Mouse (Mus musculus) embryonic facial prominence, embryonic 10.5 days (tissue): ENCODE measurements around the gene Cog6. TPM values are rescaled to one million over a fixed set of nuclear protein-coding genes. Genes with fewer than 3 reads are reported as not detected.
A peak's percentile ranks its signal among the peaks of the same experiment; 100 is the strongest.
"Not testable (repeated sequence)": the region's sequence is repeated elsewhere in the genome, so short reads cannot be mapped to it uniquely, and the experiment has no call there.

Experiments
- DNase-seq: peaks from one replicate; pipeline ENCODE4 v3.0.0-alpha.2; 2017; ENCODE audit warnings: low spot score
- H3K27ac ChIP-seq: fragments of 300-500 bp; sonication (generic); replicated peaks from 2 replicates; pipeline ENCODE4 v1.5.1; 2016; ENCODE audit warnings: mild to moderate bottlenecking
- H3K27me3 ChIP-seq: fragments of 300-500 bp; sonication (generic); replicated peaks from 2 replicates; pipeline ENCODE4 v1.6.1; 2016; ENCODE audit warnings: low read depth, mild to moderate bottlenecking; ENCODE audit not compliant: poor library complexity, severe bottlenecking
- H3K36me3 ChIP-seq: fragments of 300-500 bp; sonication (generic); replicated peaks from 2 replicates; pipeline ENCODE4 v1.6.1; 2016; ENCODE audit warnings: mild to moderate bottlenecking, moderate library complexity
- H3K4me1 ChIP-seq: fragments of 300-500 bp; sonication (generic); 2 replicates; pipeline ENCODE4 v1.6.1; 2016
- H3K4me3 ChIP-seq: fragments of 300-500 bp; sonication (generic); 2 replicates; pipeline ENCODE4 v1.5.1; 2016; ENCODE audit warnings: mild to moderate bottlenecking, moderate library complexity
- H3K9me3 ChIP-seq: fragments of 300-500 bp; sonication (generic); 2 replicates; pipeline ENCODE4 v1.6.1; 2016; ENCODE audit warnings: mild to moderate bottlenecking
- WGBS: fragments of 180-500 bp; shearing (Covaris S2); methylation state at CpG from one replicate; pipeline ENCODE4 v1.1.7; 2016; 5-methylcytosine and 5-hydroxymethylcytosine counted together
- polyA plus RNA-seq: library from polyadenylated mRNA; unstranded; fragments of >200 nt; fragmentation: Nextera tagmentation; extraction: Ambion mirVana; gene quantifications from 2 replicates; pipeline ENCODE4 v1.2.1, GENCODE M21; 2016

Cog6 gene
- polyA plus RNA-seq, 1 experiment from 2014 or later, result 37.1 TPM

GRCm38 (mm10) chr3:53027333-53027732 is 10.3 kb upstream of the Cog6 start:
- Histone ChIP-seq H3K4me1 (no peaks in the 10 kb centered on the region), H3K4me3 (no peak overlapping the region), H3K27ac (no peak overlapping the region), H3K36me3 (no peaks in the 10 kb centered on the region), H3K9me3 (no peaks in the 10 kb centered on the region), H3K27me3 (0 out of 2 replicates have a peak, but pooled peaks cover 3% of the 10 kb centered on the region)
- WGBS, result 84% methylated on average over 4 of the region's 4 CpGs
- DNase-seq, result no peak

GRCm38 (mm10) chr3:53007411-53007810 is 9.6 kb downstream of the Cog6 start:
- no peak overlapping the region for H3K27ac ChIP-seq
- no peak for DNase-seq
- peaks cover 70% of the 10 kb centered on the region for H3K36me3 ChIP-seq
- H3K9me3 ChIP-seq, result no peaks in the 10 kb centered on the region
- H3K4me3 ChIP-seq, result no peak overlapping the region
- H3K27me3 ChIP-seq, result no peaks in the 10 kb centered on the region
- no peaks in the 10 kb centered on the region for H3K4me1 ChIP-seq
- WGBS, result 92% methylated on average over 8 of the region's 8 CpGs

GRCm38 (mm10) chr3:53004406-53005114 is 12.5 kb downstream of the Cog6 start:
- WGBS, result 72% methylated on average over 2 of the region's 2 CpGs
- Histone ChIP-seq H3K27me3 (no peaks in the 10 kb centered on the region), H3K36me3 (peaks cover 76% of the 10 kb centered on the region), H3K4me1 (no peaks in the 10 kb centered on the region), H3K9me3 (no peaks in the 10 kb centered on the region), H3K4me3 (no peak overlapping the region), H3K27ac (no peak overlapping the region)
- no peak for DNase-seq

DNA sequence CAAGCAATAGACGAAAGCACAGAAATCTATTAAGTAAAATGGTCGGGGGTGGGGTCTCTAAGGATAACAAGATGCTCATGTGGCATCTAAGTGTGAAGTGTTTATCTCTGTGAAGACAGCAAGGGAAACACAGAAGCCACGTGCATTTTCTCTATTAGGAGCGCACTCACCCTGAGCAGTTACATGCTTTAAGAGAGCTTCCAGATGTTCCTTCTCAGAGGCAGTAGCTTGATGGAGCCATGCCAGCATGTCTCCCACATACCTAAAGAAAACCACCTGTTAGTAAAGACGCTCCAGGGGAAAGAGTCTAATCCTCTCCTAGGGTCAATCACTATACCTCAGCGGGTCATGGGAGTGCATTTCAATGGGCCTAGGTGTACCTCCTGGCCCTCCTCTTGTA is 15.0 kb downstream of the Cog6 start:
- no peaks in the 10 kb centered on the region for H3K4me1 ChIP-seq
- H3K27me3 ChIP-seq, result no peaks in the 10 kb centered on the region
- H3K4me3 ChIP-seq, result no peak overlapping the region
- H3K36me3 ChIP-seq, result peaks cover 72% of the 10 kb centered on the region
- DNase-seq, result no peak
- H3K27ac ChIP-seq, result no peak overlapping the region
- no peaks in the 10 kb centered on the region for H3K9me3 ChIP-seq
- 67% methylated on average over 6 of the region's 6 CpGs for WGBS

- 90% methylated on average over 3 of the region's 3 CpGs for WGBS
- no peak for DNase-seq
- H3K27me3 ChIP-seq, result no peaks in the 10 kb centered on the region
- H3K4me1 ChIP-seq, result no peaks in the 10 kb centered on the region
- no peaks in the 10 kb centered on the region for H3K9me3 ChIP-seq
- H3K4me3 ChIP-seq, result no peak overlapping the region
- no peak overlapping the region for H3K27ac ChIP-seq
- peaks cover 72% of the 10 kb centered on the region for H3K36me3 ChIP-seq
Observed at GRCm38 (mm10) chr3:52999996-53000395, 17.0 kb downstream of the Cog6 start.

DNA sequence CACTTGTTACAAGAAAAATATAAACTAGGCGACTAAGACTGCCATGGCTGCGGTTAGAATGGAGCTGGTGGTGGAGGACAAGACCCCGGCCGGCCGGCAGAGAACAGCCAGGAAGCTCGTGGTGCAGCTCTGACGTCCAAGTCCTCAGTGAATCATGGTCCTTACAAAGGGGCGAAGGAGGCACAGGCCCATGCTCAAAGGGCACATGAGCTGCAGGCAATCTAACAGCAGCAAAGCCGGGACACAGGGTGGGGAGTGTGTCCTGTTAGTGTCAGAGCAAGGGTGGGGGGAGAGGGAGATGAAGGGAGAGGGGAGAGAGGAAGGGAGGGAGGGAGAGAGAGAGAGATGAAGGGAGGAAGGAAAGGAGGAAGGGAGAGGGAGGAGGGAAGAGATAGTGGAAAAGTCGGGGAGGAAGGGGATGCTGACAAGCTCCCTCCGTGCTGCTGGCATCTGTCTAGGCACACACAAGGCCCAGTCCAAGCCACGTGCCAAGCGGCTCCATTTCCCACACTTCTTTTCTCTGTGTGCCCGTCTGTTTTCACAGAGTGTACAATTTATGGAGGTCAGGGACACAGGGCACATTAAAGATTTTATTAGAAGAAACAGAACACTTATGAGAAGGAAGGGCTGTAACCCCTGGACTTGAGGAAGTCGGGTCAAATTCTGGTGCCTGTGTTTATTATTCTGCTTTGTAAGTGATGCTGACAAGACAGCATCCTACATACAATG is 17.9 kb downstream of the Cog6 start:
- DNase-seq, result no peak
- H3K9me3 ChIP-seq, result no peaks in the 10 kb centered on the region
- peaks cover 73% of the 10 kb centered on the region for H3K36me3 ChIP-seq
- H3K27me3 ChIP-seq, result no peaks in the 10 kb centered on the region
- no peaks in the 10 kb centered on the region for H3K4me1 ChIP-seq
- H3K4me3 ChIP-seq, result no peak overlapping the region
- H3K27ac ChIP-seq, result no peak overlapping the region
- 79% methylated on average over 15 of the region's 15 CpGs for WGBS

- 76% methylated on average over 1 of the region's 1 CpGs for WGBS
- H3K36me3 ChIP-seq, result peaks cover 85% of the 10 kb centered on the region
- no peak overlapping the region for H3K4me3 ChIP-seq
- no peaks in the 10 kb centered on the region for H3K9me3 ChIP-seq
- no peak for DNase-seq
- H3K4me1 ChIP-seq, result no peaks in the 10 kb centered on the region
- no peaks in the 10 kb centered on the region for H3K27me3 ChIP-seq
- no peak overlapping the region for H3K27ac ChIP-seq
Observed at GRCm38 (mm10) chr3:52997381-52997780, 19.7 kb downstream of the Cog6 start.

DNA sequence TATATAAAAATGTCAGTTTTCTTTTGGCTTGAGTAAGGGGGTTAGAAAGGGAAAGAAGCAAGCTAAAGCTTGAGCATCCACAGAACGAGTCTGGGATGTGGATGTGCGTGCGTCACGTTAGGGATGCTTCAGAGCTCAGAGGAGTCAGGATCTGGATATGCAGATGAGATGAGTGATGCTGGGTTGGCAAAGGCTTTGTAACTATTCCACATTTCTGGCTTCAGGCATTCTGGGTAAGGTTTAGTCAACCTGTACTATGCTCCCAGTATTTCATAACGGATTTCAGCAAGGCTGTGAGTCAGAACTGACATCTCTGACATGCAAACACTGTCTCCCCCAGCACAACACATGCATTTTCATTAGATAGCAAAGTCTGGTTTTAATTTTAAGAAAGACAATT is 20.4 kb downstream of the Cog6 start:
- 94% methylated on average over 5 of the region's 5 CpGs for whole genome bisulfite sequencing
- Histone ChIP-seq H3K27me3 (no peaks in the 10 kb centered on the region), H3K4me1 (no peaks in the 10 kb centered on the region), H3K4me3 (no peak overlapping the region), H3K9me3 (no peaks in the 10 kb centered on the region), H3K36me3 (peaks cover 82% of the 10 kb centered on the region), H3K27ac (no peak overlapping the region)
- DNase-seq, result no peak

DNA sequence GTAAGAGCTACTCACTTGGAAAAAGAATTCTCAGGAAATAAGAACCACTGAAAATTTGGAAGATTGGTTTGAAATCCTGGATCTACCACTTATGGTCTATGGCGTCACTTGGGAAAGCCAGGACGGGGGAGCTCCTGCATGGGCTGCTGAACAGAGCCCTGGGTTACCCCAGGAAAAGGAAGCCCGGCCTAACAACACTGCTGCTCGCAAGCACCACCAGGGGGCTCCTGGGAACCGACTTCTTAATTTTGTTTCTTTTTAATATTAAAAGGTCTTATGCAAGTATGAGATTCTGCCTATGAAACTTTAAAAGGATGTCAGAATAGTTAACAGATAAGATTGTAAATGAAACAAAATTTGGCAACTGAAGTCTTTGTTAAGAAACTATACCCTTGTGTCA is 22.4 kb downstream of the Cog6 start:
- DNase-seq, result peak; percentile 10
- H3K9me3 ChIP-seq, result no peaks in the 10 kb centered on the region
- H3K4me3 ChIP-seq, result no peak overlapping the region
- WGBS, result 73% methylated on average over 5 of the region's 5 CpGs
- H3K27me3 ChIP-seq, result no peaks in the 10 kb centered on the region
- peaks cover 78% of the 10 kb centered on the region for H3K36me3 ChIP-seq
- H3K27ac ChIP-seq, result no peak overlapping the region
- H3K4me1 ChIP-seq, result no peaks in the 10 kb centered on the region

GRCm38 (mm10) chr3:52993296-52993695 is 23.7 kb downstream of the Cog6 start:
- Histone ChIP-seq H3K9me3 (no peaks in the 10 kb centered on the region), H3K4me1 (no peaks in the 10 kb centered on the region), H3K27me3 (no peaks in the 10 kb centered on the region), H3K36me3 (peaks cover 80% of the 10 kb centered on the region), H3K27ac (no peak overlapping the region), H3K4me3 (no peak overlapping the region)
- WGBS, result 87% methylated on average over 10 of the region's 10 CpGs
- DNase-seq, result peak; percentile 4

GRCm38 (mm10) chr3:52990041-52990737 is 26.8 kb downstream of the Cog6 start:
- peak; percentile 6 for DNase-seq
- WGBS, result 71% methylated on average over 18 of the region's 18 CpGs

GRCm38 (mm10) chr3:52985508-52985941 is 31.5 kb downstream of the Cog6 start:
- not testable (repeated sequence) for H3K4me1 ChIP-seq, H3K9me3 ChIP-seq, H3K4me3 ChIP-seq, H3K27ac ChIP-seq, H3K27me3 ChIP-seq
- DNase-seq, result peak; percentile 27
- peaks cover 84% of the 10 kb centered on the region for H3K36me3 ChIP-seq
- WGBS, result 25% methylated on average over 7 of the region's 7 CpGs

More at GRCm38 (mm10) chr3:52990041-52990737, 26.8 kb downstream of the Cog6 start:
- Histone ChIP-seq H3K36me3 (peaks cover 84% of the 10 kb centered on the region), H3K27me3 (no peaks in the 10 kb centered on the region), H3K9me3 (no peaks in the 10 kb centered on the region), H3K4me1 (no peaks in the 10 kb centered on the region), H3K4me3 (no peak overlapping the region), H3K27ac (no peak overlapping the region)
